Mouse (Mus musculus): Measurements from ENCODE around the gene Limd2.
"Not testable (repeated sequence)": the region's sequence is repeated elsewhere in the genome, so short reads cannot be mapped to it uniquely, and the experiment has no call there.

Limd2 gene

GRCm38 (mm10) chr11:106170807-106171206 lies 10.1 kb upstream of the Limd2 start:
- DNase-seq: peak; percentile 82

- DNase-seq: peak; percentile 69
These were observed 6.8 kb upstream of the Limd2 start for GRCm38 (mm10) chr11:106167435-106167834.

- DNase-seq: no peak
These were observed 4.0 kb upstream of the Limd2 start for GRCm38 (mm10) chr11:106164601-106165180.

GRCm38 (mm10) chr11:106163546-106163945 lies 2.9 kb upstream of the Limd2 start:
- no peak for DNase-seq

GRCm38 (mm10) chr11:106162237-106162636 lies 1.6 kb upstream of the Limd2 start:
- no peak for DNase-seq

- peak; percentile 92 for DNase-seq
These were observed 479 bp downstream of the Limd2 start for GRCm38 (mm10) chr11:106159921-106160840.

- peak; percentile 95 for DNase-seq
These were observed 1.3 kb downstream of the Limd2 start for GRCm38 (mm10) chr11:106159216-106159920.

GRCm38 (mm10) chr11:106158930-106159215 lies 1.8 kb downstream of the Limd2 start:
- no peak for DNase-seq

- DNase-seq: peak; percentile 79
These were observed 2.4 kb downstream of the Limd2 start for GRCm38 (mm10) chr11:106158081-106158929.

GRCm38 (mm10) chr11:106157154-106157553 lies 3.5 kb downstream of the Limd2 start:
- no peak for DNase-seq

- DNase-seq: no peak
These were observed 4.4 kb downstream of the Limd2 start for GRCm38 (mm10) chr11:106156257-106156656.

GRCm38 (mm10) chr11:106155761-106156160 lies 4.9 kb downstream of the Limd2 start:
- DNase-seq: no peak

GRCm38 (mm10) chr11:106154770-106155169 lies 5.9 kb downstream of the Limd2 start:
- DNase-seq: peak; percentile 17

GRCm38 (mm10) chr11:106154091-106154490 lies 6.6 kb downstream of the Limd2 start:
- no peak for DNase-seq

GRCm38 (mm10) chr11:106152132-106152531 lies 8.5 kb downstream of the Limd2 start:
- no peak for DNase-seq

- DNase-seq: no peak
These were observed 9.4 kb downstream of the Limd2 start for GRCm38 (mm10) chr11:106151219-106151618.

GRCm38 (mm10) chr11:106134580-106135528 lies 25.8 kb downstream of the Limd2 start:
- no peak for DNase-seq

- DNase-seq: no peak
These were observed 28.1 kb downstream of the Limd2 start for GRCm38 (mm10) chr11:106132516-106132915.

- no peak for DNase-seq
These were observed 31.2 kb downstream of the Limd2 start for GRCm38 (mm10) chr11:106129477-106129876.

- not testable (repeated sequence) for DNase-seq
These were observed 33.8 kb downstream of the Limd2 start for GRCm38 (mm10) chr11:106126727-106127373.

- no peak for DNase-seq
These were observed 34.8 kb downstream of the Limd2 start for GRCm38 (mm10) chr11:106125827-106126226.
